Mouse (Mus musculus): Measurements from ENCODE around the gene Bri3. TPM values are rescaled to one million over a fixed set of nuclear protein-coding genes. Genes with fewer than 3 reads are reported as not detected.

The Bri3 gene
- 100 to 1,000 TPM; 148 to 170 (median 156) TPM for total RNA-seq (2022)

GRCm38 (mm10) chr5:144243901-144244487, at the start of gene Bri3:
Bri3 (plus strand) TSS chr5:144244437.
- no peak for DNase-seq (ENCODE audit: low spot score)

- no peak for DNase-seq (ENCODE audit: low spot score)
Measured at GRCm38 (mm10) chr5:144195567-144195966, 48.7 kb upstream of the Bri3 start.

GRCm38 (mm10) chr5:144200616-144201015, 43.6 kb upstream of the Bri3 start:
- no peak for DNase-seq (ENCODE audit: low spot score)

- no peak for DNase-seq (ENCODE audit: low spot score)
Measured at GRCm38 (mm10) chr5:144202430-144202829, 41.8 kb upstream of the Bri3 start.

GRCm38 (mm10) chr5:144203398-144203959, 40.8 kb upstream of the Bri3 start:
- DNase-seq (ENCODE audit: low spot score), result no peak

GRCm38 (mm10) chr5:144204303-144204702, 39.9 kb upstream of the Bri3 start:
- no peak for DNase-seq (ENCODE audit: low spot score)

- DNase-seq (ENCODE audit: low spot score), result no peak
Measured at GRCm38 (mm10) chr5:144204911-144205310, 39.3 kb upstream of the Bri3 start.

- DNase-seq (ENCODE audit: low spot score), result no peak
Measured at GRCm38 (mm10) chr5:144206069-144206468, 38.2 kb upstream of the Bri3 start.

- DNase-seq (ENCODE audit: low spot score), result peak; percentile 23
Measured at GRCm38 (mm10) chr5:144207478-144207877, 36.8 kb upstream of the Bri3 start.

GRCm38 (mm10) chr5:144214453-144214852, 29.8 kb upstream of the Bri3 start:
- peak; percentile 47 for DNase-seq (ENCODE audit: low spot score)

GRCm38 (mm10) chr5:144215992-144216391, 28.2 kb upstream of the Bri3 start:
- no peak for DNase-seq (ENCODE audit: low spot score)

- DNase-seq (ENCODE audit: low spot score), result no peak
Measured at GRCm38 (mm10) chr5:144218061-144218460, 26.2 kb upstream of the Bri3 start.

GRCm38 (mm10) chr5:144219306-144219705, 24.9 kb upstream of the Bri3 start:
- peak; percentile 26 for DNase-seq (ENCODE audit: low spot score)

GRCm38 (mm10) chr5:144219936-144220335, 24.3 kb upstream of the Bri3 start:
- no peak for DNase-seq (ENCODE audit: low spot score)

GRCm38 (mm10) chr5:144221305-144221704, 22.9 kb upstream of the Bri3 start:
- DNase-seq (ENCODE audit: low spot score), result peak; percentile 50

- peak; percentile 75 for DNase-seq (ENCODE audit: low spot score)
Measured at GRCm38 (mm10) chr5:144222811-144223502, 21.3 kb upstream of the Bri3 start.

GRCm38 (mm10) chr5:144223503-144223862, 20.8 kb upstream of the Bri3 start, which contains the start of gene Tecpr1:
Tecpr1 (minus strand) TSS chr5:144223615.
- peak; percentile 97 for DNase-seq (ENCODE audit: low spot score)

GRCm38 (mm10) chr5:144223899-144224816, 20.1 kb upstream of the Bri3 start:
- DNase-seq (ENCODE audit: low spot score), result no peak

- no peak for DNase-seq (ENCODE audit: low spot score)
Measured at GRCm38 (mm10) chr5:144226220-144226619, 18.0 kb upstream of the Bri3 start.

- no peak for DNase-seq (ENCODE audit: low spot score)
Measured at GRCm38 (mm10) chr5:144230216-144230615, 14.0 kb upstream of the Bri3 start.

- DNase-seq (ENCODE audit: low spot score), result no peak
Measured at GRCm38 (mm10) chr5:144231410-144231809, 12.8 kb upstream of the Bri3 start.

GRCm38 (mm10) chr5:144232531-144232930, 11.7 kb upstream of the Bri3 start:
- no peak for DNase-seq (ENCODE audit: low spot score)

Measured in heart, adult 8-10 months (tissue).